Mouse (Mus musculus) stomach, postnatal 0 days (tissue): ENCODE measurements around the gene Treh. TPM values are rescaled to one million over a fixed set of nuclear protein-coding genes. Genes with fewer than 3 reads are reported as not detected.

Experiments used
- ATAC-seq: fragments of 200-750 bp; cut with Nextera tagmentation; 2 replicates; pipeline ENCODE4 v1.8.0; 2017; ENCODE audit not compliant: low FRiP score, low TSS enrichment
- DNase-seq: peaks from one replicate; pipeline ENCODE4 v3.0.0-alpha.2; 2016; ENCODE audit warnings: low spot score
- H3K27ac ChIP-seq: fragments of 300-500 bp; sonication (generic); replicated peaks from 2 replicates; pipeline ENCODE4 v1.5.1; 2014; ENCODE audit warnings: mild to moderate bottlenecking, control low read depth
- H3K27me3 ChIP-seq: fragments of 300-500 bp; sonication (generic); 2 replicates; pipeline ENCODE4 v1.6.1; 2014; ENCODE audit warnings: low read length; ENCODE audit not compliant: control insufficient read depth, insufficient read depth
- H3K36me3 ChIP-seq: fragments of 300-500 bp; sonication (generic); 2 replicates; pipeline ENCODE4 v1.6.1; 2014; ENCODE audit warnings: low read length, mixed read lengths; ENCODE audit not compliant: control insufficient read depth, insufficient read depth
- H3K4me1 ChIP-seq: fragments of 300-500 bp; sonication (generic); replicated peaks from 2 replicates; pipeline ENCODE4 v1.6.1; 2014; ENCODE audit warnings: antibody characterized with exemption; ENCODE audit not compliant: control insufficient read depth, insufficient read depth
- H3K4me2 ChIP-seq: fragments of 300-500 bp; sonication (generic); replicated peaks from 2 replicates; pipeline ENCODE4 v1.6.1; 2014; ENCODE audit warnings: low read depth, mild to moderate bottlenecking, control low read depth, moderate library complexity
- H3K4me3 ChIP-seq: fragments of 300-500 bp; sonication (generic); 2 replicates; pipeline ENCODE4 v1.5.1; 2014; ENCODE audit warnings: low read depth, low read length, control low read depth
- H3K9ac ChIP-seq: fragments of 300-500 bp; sonication (generic); 2 replicates; pipeline ENCODE4 v1.6.1; 2014; ENCODE audit warnings: mild to moderate bottlenecking, low read length, control low read depth, mixed read lengths
- H3K9me3 ChIP-seq: fragments of 300-500 bp; sonication (generic); 2 replicates; pipeline ENCODE4 v1.6.1; 2016; ENCODE audit warnings: low read length; ENCODE audit not compliant: control insufficient read depth
- CTCF ChIP-seq: IDR thresholded peaks from 2 replicates; pipeline ENCODE4 v1.5.1; 2016; ENCODE audit warnings: antibody characterized with exemption, low read depth, mild to moderate bottlenecking, moderate library complexity
- EP300 ChIP-seq: optimal IDR thresholded peaks from 2 replicates; pipeline ENCODE3; 2016; ENCODE audit warnings: antibody characterized with exemption
- WGBS: fragments of 180-500 bp; shearing (Covaris S2); extraction: QIAGEN DNeasy Blood & Tissue Kit; methylation state at CpG from one replicate; pipeline ENCODE4 v1.1.7; 2014; 5-methylcytosine and 5-hydroxymethylcytosine counted together
- polyA plus RNA-seq: library from polyadenylated mRNA; unstranded; fragments of >200 nt; fragmentation: Nextera tagmentation; extraction: Ambion mirVana; gene quantifications from 2 replicates; pipeline ENCODE4 v1.2.1, GENCODE M21; 2015

Gene Treh
- polyA plus RNA-seq, 1 experiment from 2014 or later = not detected

DNA sequence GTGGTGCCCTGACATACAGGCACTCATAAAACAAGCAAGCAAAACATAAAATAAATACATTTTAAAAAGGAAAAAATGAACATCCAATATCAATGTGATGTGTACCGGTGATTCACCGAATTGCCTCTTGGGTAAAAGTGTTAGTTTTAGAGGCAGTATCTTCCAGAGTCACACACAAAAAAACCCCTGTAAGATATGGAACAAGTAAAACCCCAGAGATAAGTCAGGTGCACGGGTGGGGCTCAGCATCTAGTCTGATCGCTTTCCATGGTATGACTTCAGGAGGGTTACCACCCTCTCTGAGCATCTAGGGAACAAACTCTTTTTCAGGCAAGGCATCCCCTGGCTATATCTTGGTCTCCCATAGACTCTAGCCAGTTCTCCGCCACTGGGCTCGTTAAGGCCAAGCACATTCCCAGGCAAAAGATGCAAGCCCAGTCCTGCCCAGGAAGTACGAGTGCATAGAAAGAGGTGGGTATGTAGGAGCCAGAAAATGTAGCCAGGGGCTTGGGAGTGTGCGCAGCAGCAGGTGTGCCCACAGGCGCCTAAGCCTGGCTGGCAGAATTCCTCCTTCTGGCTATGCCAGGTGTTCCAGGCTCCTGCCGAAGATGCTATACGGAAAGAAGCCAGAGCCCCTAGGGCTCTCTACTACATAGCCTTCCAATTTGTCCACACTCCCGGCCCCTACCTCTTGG, 46.1 kb downstream of the Treh start:
- Histone ChIP-seq H3K9ac (no peak overlapping the region), H3K36me3 (peaks cover 13% of the 10 kb centered on the region), H3K27me3 (no peaks in the 10 kb centered on the region), H3K4me3 (no peak overlapping the region), H3K4me2 (no peak overlapping the region), H3K9me3 (no peaks in the 10 kb centered on the region), H3K4me1 (peaks cover 7% of the 10 kb centered on the region), H3K27ac (no peak overlapping the region)
- DNase-seq (no peak), ATAC-seq (no peak)
- TF ChIP-seq EP300 = no peak
- no peak for TF ChIP-seq CTCF
- 72% methylated on average over 12 of the region's 12 CpGs for WGBS

DNA sequence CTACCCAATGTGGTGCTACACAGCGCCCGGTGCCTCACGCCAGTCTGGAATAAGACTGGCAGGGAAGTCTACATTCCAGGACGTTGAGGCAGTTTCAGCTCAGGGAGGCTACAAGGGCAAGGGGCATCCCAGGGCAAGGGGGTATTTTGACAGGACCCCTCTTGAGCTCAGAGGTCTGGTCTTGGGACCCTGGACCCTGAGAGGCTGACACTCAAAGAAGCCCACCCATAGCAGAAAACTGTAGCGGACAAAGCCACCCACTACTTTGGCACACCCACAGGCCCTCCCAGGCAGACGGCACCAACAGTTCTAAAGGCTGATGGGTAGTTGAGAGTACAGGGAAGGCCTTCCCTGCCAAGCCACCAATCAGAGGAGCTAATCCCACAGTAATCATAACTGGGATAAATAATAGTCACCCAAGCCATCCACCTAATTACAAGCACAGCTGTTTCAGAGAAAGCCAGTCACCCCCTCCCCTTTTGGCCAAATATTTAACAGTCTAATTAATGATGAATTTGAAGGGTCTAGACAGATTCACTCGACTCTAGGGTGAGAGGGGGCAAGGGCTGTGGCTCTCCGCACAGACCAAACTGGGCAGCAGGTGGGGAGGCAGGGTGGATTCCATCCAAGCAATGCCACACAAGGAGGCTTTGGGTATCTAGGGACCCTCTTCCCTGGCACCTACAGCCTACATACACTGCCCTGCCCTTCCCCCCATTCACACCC, 46.8 kb downstream of the Treh start:
- Histone ChIP-seq H3K4me1 (peaks cover 7% of the 10 kb centered on the region), H3K4me2 (no peak overlapping the region; the same call in 1 of the 2 replicates), H3K9me3 (no peaks in the 10 kb centered on the region), H3K27me3 (no peaks in the 10 kb centered on the region), H3K27ac (0 out of 2 replicates have a peak overlapping the region, but pooled peaks have one; percentile 56), H3K4me3 (no peak overlapping the region), H3K9ac (no peak overlapping the region), H3K36me3 (peaks cover 13% of the 10 kb centered on the region)
- no peak for DNase-seq
- TF ChIP-seq EP300 (no peak), CTCF (no peak)
- WGBS = 62% methylated on average over 8 of the region's 8 CpGs
- no peak for ATAC-seq

DNA sequence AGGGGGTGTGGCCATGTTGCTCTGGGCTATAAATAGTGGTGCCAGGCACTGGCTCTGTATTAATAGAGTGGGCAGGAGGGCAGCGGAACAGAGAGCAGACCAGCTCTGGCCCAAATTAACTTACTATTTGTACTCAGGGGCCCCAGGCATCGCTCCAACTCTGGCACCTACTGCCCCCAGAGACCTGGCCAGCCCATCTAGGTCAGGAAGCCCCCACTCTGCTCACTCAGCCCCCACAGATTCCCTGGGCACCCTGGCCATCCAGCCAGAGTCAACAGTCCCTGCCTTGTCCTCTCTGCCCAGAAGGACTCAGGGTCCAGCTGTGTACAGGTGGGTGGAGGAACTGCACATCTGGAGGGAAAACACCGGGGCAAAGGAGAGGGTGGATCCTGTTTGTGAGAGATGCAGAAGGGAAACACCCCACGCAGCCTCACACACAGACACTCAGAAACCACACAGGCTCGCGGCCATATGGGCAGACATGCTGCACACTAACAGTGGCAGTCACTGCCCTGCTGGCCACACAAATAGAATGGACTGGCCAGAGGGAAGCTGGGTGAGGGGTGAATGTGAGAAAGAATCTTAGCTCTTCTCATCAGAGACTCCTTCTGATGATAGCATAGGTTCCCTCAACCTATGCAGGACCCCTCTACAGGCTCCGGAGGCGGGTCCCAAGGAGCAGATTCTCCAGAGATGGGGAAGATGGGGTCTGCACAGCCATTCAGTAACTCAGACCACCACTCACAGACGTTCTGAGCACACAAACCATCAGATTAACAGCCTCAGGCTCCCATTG, 47.5 kb downstream of the Treh start:
- no peak for TF ChIP-seq EP300
- TF ChIP-seq CTCF = peak; percentile 3; the same call in 1 of the 2 replicates
- 12% methylated on average over 9 of the region's 9 CpGs for WGBS
- ATAC-seq (peak; percentile 22; the same call in 1 of the 2 replicates), DNase-seq (peak; percentile 55)
- Histone ChIP-seq H3K4me1 (peaks cover 7% of the 10 kb centered on the region), H3K4me3 (peak overlapping the region; percentile 55), H3K9ac (peak overlapping the region; percentile 62), H3K36me3 (peaks cover 11% of the 10 kb centered on the region), H3K4me2 (peak overlapping the region; percentile 87), H3K27ac (peak overlapping the region; percentile 56; the same call in 1 of the 2 replicates), H3K27me3 (no peaks in the 10 kb centered on the region), H3K9me3 (no peaks in the 10 kb centered on the region)

DNA sequence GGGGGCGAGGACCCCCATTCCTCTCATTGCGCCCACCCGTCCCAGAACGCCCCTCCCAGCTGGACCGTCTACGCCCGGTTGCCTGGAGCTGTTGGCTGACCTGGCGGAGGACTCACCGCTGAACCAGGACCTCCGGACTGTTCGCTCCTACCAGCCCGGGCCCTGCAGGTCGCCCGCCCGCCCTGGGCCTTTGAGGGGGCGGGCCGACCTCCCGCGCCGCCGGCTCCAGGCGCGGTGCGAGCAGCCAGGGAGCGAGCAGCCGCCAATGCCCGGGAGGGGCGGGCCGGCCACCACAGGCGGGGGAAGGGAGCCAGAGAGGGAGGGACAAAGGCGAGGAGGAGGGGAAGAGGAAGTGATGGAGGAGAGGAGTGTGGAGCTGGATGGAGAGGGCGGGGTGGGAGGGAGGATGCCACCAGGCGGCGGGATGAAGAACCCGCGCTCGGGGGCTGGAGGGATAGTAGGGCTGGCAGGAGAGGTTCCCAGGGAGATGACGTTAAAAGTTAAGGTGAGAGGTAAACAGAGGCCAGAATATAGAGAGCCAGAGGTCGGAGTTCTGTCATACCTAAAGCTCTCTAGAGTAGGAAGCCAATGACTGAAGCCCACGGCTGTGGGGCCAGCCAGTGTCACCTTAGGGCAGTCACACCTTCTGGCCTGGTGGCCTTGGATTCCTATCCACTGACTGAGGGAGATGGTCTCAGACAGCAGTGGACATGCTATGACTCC, 48.3 kb downstream of the Treh start:
- H3K27ac ChIP-seq = peak overlapping the region; percentile 56; the same call in 1 of the 2 replicates
- H3K9me3 ChIP-seq = no peaks in the 10 kb centered on the region
- H3K4me2 ChIP-seq = peak overlapping the region; percentile 87
- 2% methylated on average over 36 of the region's 40 CpGs for WGBS
- H3K36me3 ChIP-seq = peaks cover 4% of the 10 kb centered on the region
- ATAC-seq (peak; percentile 84), DNase-seq (peak; percentile 93)
- H3K4me1 ChIP-seq = peaks cover 7% of the 10 kb centered on the region
- TF ChIP-seq CTCF (peak; percentile 64), EP300 (no peak)
- H3K9ac ChIP-seq = peak overlapping the region; percentile 62
- peak overlapping the region; percentile 55 for H3K4me3 ChIP-seq
- no peaks in the 10 kb centered on the region for H3K27me3 ChIP-seq

DNA sequence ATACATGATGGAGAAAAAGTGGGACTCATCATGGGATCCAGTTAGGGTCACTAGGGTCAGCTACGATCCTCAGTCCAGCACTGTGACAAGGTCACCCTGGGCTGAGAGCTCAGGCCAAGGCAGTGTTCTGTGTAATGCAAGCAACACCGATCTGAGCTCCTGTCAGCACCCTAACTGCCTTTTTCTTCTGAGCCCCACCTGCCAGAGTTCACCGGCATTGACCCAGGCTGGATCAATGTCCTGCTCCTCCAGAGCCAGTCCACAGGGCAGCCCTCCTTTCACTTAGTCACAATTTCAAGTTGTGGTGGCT, 48.8 kb downstream of the Treh start:
- H3K27ac ChIP-seq = no peak overlapping the region
- ATAC-seq (0 out of 2 replicates have a peak, but pooled peaks have one; percentile 2), DNase-seq (no peak)
- H3K9me3 ChIP-seq = no peaks in the 10 kb centered on the region
- TF ChIP-seq CTCF (no peak), EP300 (no peak)
- no peaks in the 10 kb centered on the region for H3K27me3 ChIP-seq
- 84% methylated on average over 3 of the region's 3 CpGs for WGBS
- no peak overlapping the region for H3K9ac ChIP-seq
- no peak overlapping the region for H3K4me3 ChIP-seq
- H3K4me2 ChIP-seq = peak overlapping the region; percentile 87; the same call in 1 of the 2 replicates
- peaks cover 3% of the 10 kb centered on the region; the same call in 1 of the 2 replicates for H3K36me3 ChIP-seq
- H3K4me1 ChIP-seq = peaks cover 7% of the 10 kb centered on the region
